Mouse (Mus musculus) hindbrain, embryonic 12.5 days (tissue): ENCODE measurements at regions not wholly inside any gene's neighbourhood (a gene's known extent, or its start where the extent isn't known, plus 50 kb on each side); places are given as distances from the start of the nearest gene placed in this dataset.

Experiments
- ATAC-seq: fragments of 200-750 bp; cut with Nextera tagmentation; 2 replicates; pipeline ENCODE4 v1.8.0; 2017; ENCODE audit warnings: moderate TSS enrichment; ENCODE audit not compliant: low FRiP score
- H3K27ac ChIP-seq: fragments of 300-500 bp; sonication (generic); 2 replicates; pipeline ENCODE4 v1.5.1; 2016; ENCODE audit warnings: mild to moderate bottlenecking
- H3K27me3 ChIP-seq: fragments of 300-500 bp; sonication (generic); 2 replicates; pipeline ENCODE4 v1.6.1; 2016; ENCODE audit warnings: mild to moderate bottlenecking
- H3K36me3 ChIP-seq: fragments of 300-500 bp; sonication (generic); 2 replicates; pipeline ENCODE4 v1.6.1; 2016; ENCODE audit warnings: mild to moderate bottlenecking
- H3K4me1 ChIP-seq: fragments of 300-500 bp; sonication (generic); 2 replicates; pipeline ENCODE4 v1.6.1; 2016
- H3K4me2 ChIP-seq: fragments of 300-500 bp; sonication (generic); replicated peaks from 2 replicates; pipeline ENCODE4 v1.6.1; 2016; ENCODE audit warnings: mild to moderate bottlenecking
- H3K4me3 ChIP-seq: fragments of 300-500 bp; sonication (generic); 2 replicates; pipeline ENCODE4 v1.5.1; 2016; ENCODE audit warnings: mild to moderate bottlenecking
- H3K9ac ChIP-seq: fragments of 300-500 bp; sonication (generic); 2 replicates; pipeline ENCODE4 v1.6.1; 2016; ENCODE audit warnings: mild to moderate bottlenecking, moderate library complexity
- H3K9me3 ChIP-seq: fragments of 300-500 bp; sonication (generic); replicated peaks from 2 replicates; pipeline ENCODE4 v1.6.1; 2016; ENCODE audit warnings: mild to moderate bottlenecking
- WGBS: fragments of 180-500 bp; shearing (Covaris S2); methylation state at CpG from one replicate; pipeline ENCODE4 v1.1.7; 2016; 5-methylcytosine and 5-hydroxymethylcytosine counted together

DNA sequence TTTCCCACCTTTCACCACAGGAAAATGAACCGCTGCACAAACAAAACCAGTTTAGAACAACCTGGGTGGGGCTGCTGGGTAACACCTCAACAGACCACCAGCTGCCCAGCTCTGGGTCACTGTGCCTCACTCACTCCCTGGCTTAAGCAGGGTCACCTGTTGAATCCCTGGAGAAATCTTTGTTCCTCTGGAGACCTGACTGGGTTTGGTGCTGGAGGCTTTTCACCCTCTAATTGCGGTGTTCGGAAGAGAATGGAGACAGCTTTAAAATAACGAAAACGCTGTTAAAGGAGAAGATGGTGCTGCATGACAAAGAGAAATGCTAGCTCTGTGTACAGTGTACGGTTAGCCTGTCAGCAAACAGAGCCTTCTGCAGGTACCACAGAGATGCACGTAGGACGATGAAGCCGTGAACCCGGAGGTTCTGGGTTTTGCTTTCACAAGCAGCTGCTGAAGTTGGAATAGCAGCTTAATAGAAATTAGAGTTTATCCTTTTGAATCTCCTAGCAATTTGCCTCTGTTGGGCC lies 218.6 kb upstream of the Sp4 start:
- H3K27ac ChIP-seq: no peak overlapping the region
- H3K4me3 ChIP-seq: no peak overlapping the region
- H3K9me3 ChIP-seq: no peaks in the 10 kb centered on the region
- no peaks in the 10 kb centered on the region; the same call in 1 of the 2 replicates for H3K27me3 ChIP-seq
- no peak for ATAC-seq
- H3K9ac ChIP-seq: no peak overlapping the region
- WGBS: 34% methylated on average over 10 of the region's 10 CpGs
- peaks cover 14% of the 10 kb centered on the region for H3K4me1 ChIP-seq
- H3K4me2 ChIP-seq: no peak overlapping the region
- no peaks in the 10 kb centered on the region for H3K36me3 ChIP-seq

DNA sequence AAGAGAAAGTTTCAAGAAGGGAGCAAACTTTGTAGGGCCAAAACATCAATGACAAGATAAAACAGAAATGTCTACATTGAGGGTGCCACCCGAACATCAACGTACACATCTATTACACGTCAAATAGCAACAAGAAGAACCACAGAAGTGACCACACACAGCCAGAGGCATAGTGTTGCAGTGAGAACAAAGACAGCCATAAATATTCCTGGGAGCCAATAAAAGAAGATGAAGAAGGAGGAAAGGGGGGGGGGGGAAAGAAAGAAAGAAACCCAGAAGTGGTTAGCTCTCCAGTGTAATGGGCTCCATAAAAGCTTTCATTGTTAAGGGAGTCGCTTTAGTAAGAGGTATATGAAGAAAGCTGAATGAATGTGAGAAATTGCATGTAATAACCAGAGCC lies 209.7 kb upstream of the Sp4 start:
- no peak overlapping the region for H3K27ac ChIP-seq
- no peaks in the 10 kb centered on the region for H3K9me3 ChIP-seq
- H3K4me1 ChIP-seq: peaks cover 7% of the 10 kb centered on the region
- 34% methylated on average over 4 of the region's 4 CpGs for WGBS
- no peak for ATAC-seq
- no peak overlapping the region for H3K9ac ChIP-seq
- no peak overlapping the region for H3K4me3 ChIP-seq
- H3K27me3 ChIP-seq: peaks cover 11% of the 10 kb centered on the region
- no peaks in the 10 kb centered on the region for H3K36me3 ChIP-seq
- H3K4me2 ChIP-seq: no peak overlapping the region

DNA sequence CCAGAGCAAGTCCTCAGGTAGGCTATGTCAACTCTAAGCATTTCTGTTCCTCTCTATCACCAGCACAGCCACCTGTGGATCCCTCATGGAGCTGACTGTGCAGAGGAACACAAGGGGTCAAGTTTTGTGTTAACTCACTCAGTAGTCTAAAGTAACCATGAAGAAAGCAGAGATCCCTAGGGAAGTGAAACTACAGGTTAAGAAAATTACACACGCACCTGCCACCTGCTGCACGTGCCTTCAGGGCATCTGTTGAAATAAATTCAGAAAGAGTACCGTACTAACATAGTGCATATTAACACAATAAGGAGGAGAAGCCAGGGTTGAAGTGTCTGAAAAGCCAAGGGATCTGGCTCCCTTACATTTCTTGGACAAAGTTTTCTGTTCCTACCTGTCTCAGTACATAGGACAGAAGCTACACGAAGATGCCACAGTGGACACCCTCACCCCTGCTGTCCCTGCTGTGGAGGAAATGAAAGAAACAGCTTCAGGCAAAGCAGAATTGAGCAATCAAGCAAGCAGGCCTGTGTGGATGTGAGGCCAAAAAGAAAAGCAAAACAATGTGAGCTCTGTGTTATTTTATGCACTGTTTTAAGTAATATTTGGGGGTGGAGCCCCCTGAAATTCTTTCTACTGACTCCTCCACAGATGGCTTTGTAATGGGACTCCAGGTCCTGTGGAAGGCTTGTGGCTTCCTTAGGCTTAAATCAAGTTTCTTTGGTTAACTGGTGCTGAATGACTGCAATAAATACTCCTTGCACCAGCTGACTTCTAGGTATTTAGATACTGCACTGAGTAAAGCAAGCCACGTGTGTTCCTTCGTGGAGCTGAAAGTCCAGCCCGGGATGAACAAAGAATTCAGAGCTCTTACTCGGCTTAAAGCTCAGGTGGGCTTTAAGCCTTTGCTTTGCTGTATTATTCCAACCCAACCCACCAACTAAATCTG lies 208.0 kb upstream of the Sp4 start:
- WGBS: 79% methylated on average over 8 of the region's 8 CpGs
- Histone ChIP-seq H3K27ac (no peak overlapping the region), H3K4me3 (no peak overlapping the region), H3K9ac (no peak overlapping the region), H3K27me3 (peaks cover 11% of the 10 kb centered on the region), H3K9me3 (no peaks in the 10 kb centered on the region), H3K4me1 (peaks cover 7% of the 10 kb centered on the region), H3K36me3 (no peaks in the 10 kb centered on the region), H3K4me2 (no peak overlapping the region)
- ATAC-seq: no peak

DNA sequence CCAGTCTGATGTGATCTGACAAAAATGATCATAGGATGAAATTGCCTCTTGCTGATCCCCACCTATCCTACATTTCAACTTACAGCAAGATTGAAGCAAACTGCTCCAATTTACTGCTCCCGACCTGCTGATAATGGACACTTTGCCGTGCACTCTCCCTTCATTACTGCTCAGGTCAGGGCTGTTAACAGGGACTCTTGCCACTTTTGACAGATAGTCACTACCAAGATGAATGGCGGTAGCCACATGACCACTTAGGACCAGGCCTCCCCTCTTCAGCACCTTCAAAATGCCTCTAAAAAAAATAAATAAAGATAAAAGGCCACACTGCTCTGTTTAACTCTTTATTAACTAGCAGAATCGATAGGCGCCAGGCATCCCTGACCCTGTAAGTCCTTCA lies 199.2 kb upstream of the Sp4 start:
- no peak overlapping the region for H3K27ac ChIP-seq
- no peak overlapping the region for H3K9ac ChIP-seq
- H3K27me3 ChIP-seq: no peaks in the 10 kb centered on the region
- H3K9me3 ChIP-seq: no peaks in the 10 kb centered on the region
- ATAC-seq: peak; percentile 46; the same call in 1 of the 2 replicates
- 55% methylated on average over 5 of the region's 5 CpGs for WGBS
- no peak overlapping the region for H3K4me3 ChIP-seq
- peaks cover 3% of the 10 kb centered on the region; the same call in 1 of the 2 replicates for H3K4me1 ChIP-seq
- no peak overlapping the region for H3K4me2 ChIP-seq
- H3K36me3 ChIP-seq: no peaks in the 10 kb centered on the region

DNA sequence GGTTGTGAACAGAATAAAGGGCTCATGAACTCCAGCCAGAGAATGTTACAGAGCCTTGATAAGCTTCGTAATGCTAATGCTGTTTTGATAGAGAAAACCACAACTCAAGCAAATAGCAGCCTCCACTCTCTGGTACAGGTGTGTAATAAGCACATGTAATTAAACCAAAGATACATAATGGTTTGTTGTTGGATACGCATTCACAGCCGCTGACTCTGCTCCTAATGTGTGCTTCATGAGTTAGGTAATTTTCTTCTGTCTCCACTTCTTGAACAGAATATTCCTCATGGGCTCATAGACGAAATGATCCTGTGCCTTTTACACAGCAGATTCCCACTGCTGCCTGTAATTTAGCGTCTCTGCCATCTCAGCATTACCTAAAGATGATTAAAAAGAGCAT lies 186.8 kb upstream of the Sp4 start:
- Histone ChIP-seq H3K9ac (no peak overlapping the region), H3K36me3 (no peaks in the 10 kb centered on the region), H3K4me2 (no peak overlapping the region), H3K4me3 (no peak overlapping the region), H3K4me1 (no peaks in the 10 kb centered on the region), H3K9me3 (no peaks in the 10 kb centered on the region), H3K27me3 (no peaks in the 10 kb centered on the region), H3K27ac (no peak overlapping the region)
- no peak for ATAC-seq
- 82% methylated on average over 5 of the region's 5 CpGs for WGBS

DNA sequence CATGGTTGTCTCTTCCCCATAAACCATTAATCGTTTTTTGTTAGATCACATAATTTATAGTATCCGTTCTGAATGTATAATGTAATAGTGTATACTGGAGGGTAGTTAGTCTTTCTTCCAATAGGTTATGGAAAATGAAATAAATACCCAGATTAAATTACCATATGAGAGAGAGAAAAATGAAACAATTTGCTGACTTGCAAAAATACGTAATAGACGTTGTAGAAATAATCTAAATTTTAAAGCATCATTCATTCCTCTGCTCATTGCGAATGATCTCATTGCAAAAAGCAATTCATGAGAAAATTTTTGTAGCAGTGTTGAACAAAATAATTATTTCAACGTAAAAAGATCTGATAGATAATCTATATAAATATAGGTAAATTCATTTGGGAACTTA lies 185.2 kb upstream of the Sp4 start:
- ATAC-seq: no peak

DNA sequence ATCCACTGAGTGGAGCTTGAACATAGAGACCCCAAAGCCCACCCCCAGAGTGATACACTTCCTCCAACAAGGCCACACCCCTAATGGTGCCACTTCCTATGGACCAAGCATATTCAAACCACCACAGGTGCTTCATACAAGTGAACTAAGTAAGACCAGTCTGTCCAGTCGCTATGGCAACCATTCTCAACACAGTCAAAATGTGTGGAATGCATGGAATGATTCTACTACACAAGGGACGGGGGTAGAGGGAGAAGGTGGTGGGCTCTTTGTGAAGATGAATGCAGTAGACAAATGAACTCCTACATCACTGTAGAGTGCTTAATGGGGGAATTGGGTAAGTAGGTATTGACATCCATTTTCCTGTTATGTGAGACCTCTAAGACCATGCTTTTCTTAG lies 180.1 kb upstream of the Sp4 start:
- Histone ChIP-seq H3K4me3 (no peak overlapping the region), H3K9me3 (no peaks in the 10 kb centered on the region), H3K4me2 (no peak overlapping the region), H3K27ac (no peak overlapping the region), H3K4me1 (no peaks in the 10 kb centered on the region), H3K36me3 (no peaks in the 10 kb centered on the region), H3K27me3 (no peaks in the 10 kb centered on the region), H3K9ac (no peak overlapping the region)
- 52% methylated on average over 2 of the region's 2 CpGs for WGBS
- no peak for ATAC-seq

More for the DNA sequence above, 185.2 kb upstream of the Sp4 start:
- Histone ChIP-seq H3K4me2 (no peak overlapping the region), H3K4me3 (no peak overlapping the region), H3K9ac (no peak overlapping the region), H3K27ac (no peak overlapping the region), H3K36me3 (no peaks in the 10 kb centered on the region), H3K27me3 (no peaks in the 10 kb centered on the region), H3K9me3 (no peaks in the 10 kb centered on the region), H3K4me1 (no peaks in the 10 kb centered on the region)
- 87% methylated on average over 6 of the region's 6 CpGs for WGBS

DNA sequence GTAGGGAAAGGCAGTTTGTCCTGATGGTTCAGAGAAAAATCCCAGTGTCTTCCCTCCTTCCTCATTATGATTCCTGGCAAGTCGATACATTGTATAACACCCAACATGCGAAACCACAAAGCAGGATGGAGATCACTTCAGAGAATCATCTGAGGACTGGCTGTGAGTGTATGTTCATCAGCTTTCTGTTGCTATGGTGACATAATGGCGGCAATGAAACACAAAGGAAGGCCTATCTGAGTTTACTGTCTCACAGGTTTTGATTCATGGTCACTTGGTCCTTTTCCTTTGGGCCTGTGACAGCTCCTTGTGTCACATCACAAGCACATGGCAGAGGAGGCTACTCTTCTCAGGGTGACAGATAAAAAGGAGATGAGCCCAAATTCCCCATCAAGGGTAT lies 173.5 kb upstream of the Sp4 start:
- Histone ChIP-seq H3K9me3 (no peaks in the 10 kb centered on the region), H3K4me1 (no peaks in the 10 kb centered on the region), H3K4me3 (no peak overlapping the region), H3K27me3 (no peaks in the 10 kb centered on the region), H3K4me2 (no peak overlapping the region), H3K27ac (no peak overlapping the region), H3K36me3 (no peaks in the 10 kb centered on the region), H3K9ac (no peak overlapping the region)
- 66% methylated on average over 3 of the region's 3 CpGs for WGBS
- ATAC-seq: no peak

DNA sequence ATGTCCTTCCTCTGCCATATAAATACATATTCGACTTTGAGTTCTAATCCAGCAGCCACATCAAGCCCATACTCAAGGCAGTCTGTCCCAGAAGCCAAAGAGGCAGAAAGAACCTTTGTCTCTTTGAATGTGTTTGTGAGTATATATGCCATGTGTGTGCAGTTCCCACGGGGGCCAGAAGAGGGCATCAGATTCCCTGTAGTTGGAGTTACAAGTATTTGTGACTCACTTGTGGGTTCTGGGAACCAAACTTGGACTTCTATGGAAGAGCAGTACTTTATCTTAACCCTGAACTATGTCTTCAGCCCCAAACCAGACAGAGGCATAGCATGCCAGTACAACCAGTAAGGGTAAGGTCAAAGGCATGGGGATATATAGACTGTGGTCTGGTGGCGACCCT lies 165.6 kb upstream of the Sp4 start:
- H3K9me3 ChIP-seq: 0 out of 2 replicates have a peak, but pooled peaks cover 4% of the 10 kb centered on the region
- H3K27ac ChIP-seq: no peak overlapping the region
- H3K4me1 ChIP-seq: no peaks in the 10 kb centered on the region
- WGBS: 81% methylated on average over 3 of the region's 3 CpGs
- H3K9ac ChIP-seq: no peak overlapping the region
- ATAC-seq: no peak
- H3K4me3 ChIP-seq: no peak overlapping the region
- no peak overlapping the region for H3K4me2 ChIP-seq
- no peaks in the 10 kb centered on the region for H3K36me3 ChIP-seq
- H3K27me3 ChIP-seq: peaks cover 18% of the 10 kb centered on the region

DNA sequence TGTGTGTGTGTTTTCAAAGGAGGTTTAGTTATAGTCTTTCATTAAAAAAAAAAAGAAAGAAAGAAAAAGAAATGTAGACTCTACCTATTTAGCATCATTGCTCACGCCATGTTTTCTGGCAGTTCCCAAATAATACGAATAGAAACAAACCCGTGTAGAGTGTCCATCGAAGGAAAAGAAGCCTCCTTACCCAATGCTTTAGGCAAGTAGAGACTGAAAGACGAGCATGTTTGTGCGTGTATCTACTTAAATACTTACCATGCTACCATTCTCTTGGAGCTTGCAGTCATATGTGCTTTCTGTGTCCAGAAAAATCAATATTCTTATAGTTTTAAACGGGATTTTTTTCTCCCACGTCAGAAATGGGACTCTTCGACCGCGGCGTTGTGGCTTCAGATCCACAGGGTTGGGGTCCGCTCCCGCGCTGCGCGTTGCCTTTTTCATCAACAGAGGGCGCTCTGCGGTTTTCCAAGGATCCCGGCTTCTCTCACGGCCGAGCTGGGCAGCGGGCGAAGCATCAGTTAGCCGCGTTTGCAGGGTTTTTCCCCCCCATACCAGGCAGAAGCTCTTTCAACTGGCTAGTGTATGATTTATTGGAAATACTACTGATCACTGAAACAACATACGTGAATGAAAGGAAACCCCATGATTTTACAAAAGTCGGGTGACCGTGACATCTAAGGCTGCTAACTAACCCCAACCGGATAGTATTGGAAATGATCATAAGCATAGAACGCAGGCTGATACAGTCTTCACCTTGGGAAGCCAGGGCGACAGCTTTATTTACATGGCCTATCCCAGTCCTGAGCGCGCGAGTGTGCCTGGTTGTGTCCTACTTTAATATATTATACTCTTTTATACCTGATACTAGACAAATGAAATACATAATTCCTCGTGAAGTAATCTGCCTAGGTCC lies 156.5 kb upstream of the Sp4 start:
- Histone ChIP-seq H3K27me3 (peaks cover 45% of the 10 kb centered on the region), H3K27ac (no peak overlapping the region), H3K4me2 (peak overlapping the region; percentile 39), H3K9me3 (no peaks in the 10 kb centered on the region), H3K4me3 (no peak overlapping the region), H3K4me1 (no peaks in the 10 kb centered on the region), H3K9ac (no peak overlapping the region), H3K36me3 (no peaks in the 10 kb centered on the region)
- 9% methylated on average over 36 of the region's 36 CpGs for WGBS
- peak; percentile 94 for ATAC-seq

DNA sequence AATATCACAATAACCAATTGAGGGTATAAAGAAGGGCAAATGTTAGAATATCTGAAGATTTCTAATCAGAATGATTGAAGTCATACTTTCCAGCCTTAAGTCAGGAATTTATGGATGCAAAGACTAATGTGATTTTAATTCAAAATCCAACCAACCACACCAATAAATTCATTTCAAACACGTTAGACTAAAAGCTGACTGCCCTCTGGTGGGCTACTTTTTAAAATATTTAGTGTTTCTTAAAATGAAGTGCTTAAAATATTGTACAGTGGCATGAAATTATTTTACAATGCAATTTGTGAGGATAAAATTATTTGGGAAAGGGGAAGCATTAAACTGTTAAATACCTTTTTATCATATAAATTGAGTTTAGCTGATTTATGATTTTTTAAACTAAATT lies 154.4 kb upstream of the Sp4 start:
- Histone ChIP-seq H3K27me3 (peaks cover 27% of the 10 kb centered on the region), H3K36me3 (no peaks in the 10 kb centered on the region), H3K9ac (no peak overlapping the region), H3K9me3 (no peaks in the 10 kb centered on the region), H3K4me3 (no peak overlapping the region), H3K4me2 (no peak overlapping the region), H3K4me1 (no peaks in the 10 kb centered on the region), H3K27ac (no peak overlapping the region)
- ATAC-seq: no peak
- 30% methylated on average over 1 of the region's 1 CpGs for WGBS

DNA sequence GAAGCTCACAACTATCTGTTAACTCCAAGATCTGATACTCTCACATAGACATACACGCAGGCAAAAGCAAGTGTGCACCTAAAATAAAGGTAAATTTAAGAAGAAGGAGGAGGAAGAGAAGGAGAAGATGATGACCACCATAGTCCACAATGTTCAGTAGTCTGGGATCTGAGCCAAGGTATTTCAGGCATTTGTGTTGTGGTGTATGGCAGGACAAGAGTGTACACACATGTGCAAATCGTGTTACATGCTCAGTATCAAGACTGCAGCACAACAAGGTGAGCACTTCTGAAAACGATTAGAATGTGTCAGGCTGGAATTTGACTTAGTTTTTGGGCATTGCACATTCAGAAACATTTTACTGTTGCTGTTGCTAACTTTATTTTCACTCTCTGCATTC lies 138.4 kb upstream of the Sp4 start:
- no peak overlapping the region for H3K27ac ChIP-seq
- no peak for ATAC-seq
- WGBS: 78% methylated on average over 3 of the region's 3 CpGs
- no peaks in the 10 kb centered on the region for H3K36me3 ChIP-seq
- H3K9ac ChIP-seq: no peak overlapping the region
- H3K4me3 ChIP-seq: no peak overlapping the region
- no peaks in the 10 kb centered on the region for H3K9me3 ChIP-seq
- H3K27me3 ChIP-seq: no peaks in the 10 kb centered on the region
- no peaks in the 10 kb centered on the region for H3K4me1 ChIP-seq
- H3K4me2 ChIP-seq: no peak overlapping the region
